Mouse (Mus musculus): ENCODE results near the gene Golim4. TPM values are rescaled to one million over a fixed set of nuclear protein-coding genes. Genes with fewer than 3 reads are reported as not detected.

The Golim4 gene
- polyA plus RNA-seq, 1 experiment from 2014 or later = 39.7 TPM

- 63% methylated on average over 2 of the region's 2 CpGs for WGBS
- peaks cover 4% of the 10 kb centered on the region for H3K9me3 ChIP-seq (replicated peaks; ENCODE audit: control insufficient read depth, low read length)
These were observed 26.0 kb downstream of the Golim4 start for GRCm38 (mm10) chr3:75930659-75931225.

GRCm38 (mm10) chr3:75929926-75930548 lies 26.7 kb downstream of the Golim4 start:
- no peak overlapping the region for H3K27ac ChIP-seq (ENCODE audit: low read length)
- no peak overlapping the region for H3K9ac ChIP-seq (ENCODE audit: low read length)
- H3K36me3 ChIP-seq (ENCODE audit: control insufficient read depth, insufficient read depth) = peaks cover 3% of the 10 kb centered on the region
- H3K4me2 ChIP-seq (ENCODE audit: low read depth, low read length) = no peak overlapping the region
- H3K4me1 ChIP-seq (ENCODE audit: control insufficient read depth, insufficient read depth, low read length) = peaks cover 14% of the 10 kb centered on the region
- H3K9me3 ChIP-seq (replicated peaks; ENCODE audit: control insufficient read depth, low read length) = peaks cover 4% of the 10 kb centered on the region
- no peaks in the 10 kb centered on the region for H3K27me3 ChIP-seq (ENCODE audit: control insufficient read depth, insufficient read depth, low read length)
- no peak for ATAC-seq (replicated peaks; ENCODE audit: extremely low read depth, insufficient read depth, low FRiP score)
- H3K4me3 ChIP-seq (ENCODE audit: low read length) = no peak overlapping the region
- 78% methylated on average over 7 of the region's 7 CpGs for WGBS

More at GRCm38 (mm10) chr3:75930659-75931225, 26.0 kb downstream of the Golim4 start:
- H3K27ac ChIP-seq (ENCODE audit: low read length) = no peak overlapping the region
- H3K27me3 ChIP-seq (ENCODE audit: control insufficient read depth, insufficient read depth, low read length) = no peaks in the 10 kb centered on the region
- no peak overlapping the region for H3K9ac ChIP-seq (ENCODE audit: low read length)
- ATAC-seq (replicated peaks; ENCODE audit: extremely low read depth, insufficient read depth, low FRiP score) = no peak
- no peak overlapping the region for H3K4me3 ChIP-seq (ENCODE audit: low read length)
- H3K4me2 ChIP-seq (ENCODE audit: low read depth, low read length) = no peak overlapping the region
- H3K36me3 ChIP-seq (ENCODE audit: control insufficient read depth, insufficient read depth) = peaks cover 3% of the 10 kb centered on the region
- H3K4me1 ChIP-seq (ENCODE audit: control insufficient read depth, insufficient read depth, low read length) = peaks cover 9% of the 10 kb centered on the region

GRCm38 (mm10) chr3:75926327-75926726 lies 30.4 kb downstream of the Golim4 start:
- Histone ChIP-seq H3K27ac (ENCODE audit: low read length) (peak overlapping the region; percentile 31; the same call in 1 of the 2 replicates), H3K27me3 (ENCODE audit: control insufficient read depth, insufficient read depth, low read length) (no peaks in the 10 kb centered on the region), H3K4me2 (ENCODE audit: low read depth, low read length) (no peak overlapping the region), H3K9ac (ENCODE audit: low read length) (no peak overlapping the region), H3K4me1 (ENCODE audit: control insufficient read depth, insufficient read depth, low read length) (peaks cover 21% of the 10 kb centered on the region), H3K4me3 (ENCODE audit: low read length) (no peak overlapping the region), H3K36me3 (ENCODE audit: control insufficient read depth, insufficient read depth) (no peaks in the 10 kb centered on the region), H3K9me3 (replicated peaks; ENCODE audit: control insufficient read depth, low read length) (no peaks in the 10 kb centered on the region)
- ATAC-seq (replicated peaks; ENCODE audit: extremely low read depth, insufficient read depth, low FRiP score) = no peak
- WGBS = 78% methylated on average over 3 of the region's 3 CpGs

- H3K27ac ChIP-seq (ENCODE audit: low read length) = no peak overlapping the region
- ATAC-seq (replicated peaks; ENCODE audit: extremely low read depth, insufficient read depth, low FRiP score) = no peak
- H3K4me1 ChIP-seq (ENCODE audit: control insufficient read depth, insufficient read depth, low read length) = peaks cover 31% of the 10 kb centered on the region
- no peaks in the 10 kb centered on the region for H3K9me3 ChIP-seq (replicated peaks; ENCODE audit: control insufficient read depth, low read length)
- no peaks in the 10 kb centered on the region for H3K36me3 ChIP-seq (ENCODE audit: control insufficient read depth, insufficient read depth)
- H3K9ac ChIP-seq (ENCODE audit: low read length) = no peak overlapping the region
- WGBS = 64% methylated on average over 2 of the region's 2 CpGs
- no peak overlapping the region for H3K4me2 ChIP-seq (ENCODE audit: low read depth, low read length)
- H3K4me3 ChIP-seq (ENCODE audit: low read length) = no peak overlapping the region
- H3K27me3 ChIP-seq (ENCODE audit: control insufficient read depth, insufficient read depth, low read length) = no peaks in the 10 kb centered on the region
These were observed 31.6 kb downstream of the Golim4 start for GRCm38 (mm10) chr3:75925123-75925522.

- Histone ChIP-seq H3K9ac (ENCODE audit: low read length) (no peak overlapping the region), H3K27ac (ENCODE audit: low read length) (peak overlapping the region; percentile 16; the same call in 1 of the 2 replicates), H3K27me3 (ENCODE audit: control insufficient read depth, insufficient read depth, low read length) (no peaks in the 10 kb centered on the region), H3K9me3 (replicated peaks; ENCODE audit: control insufficient read depth, low read length) (no peaks in the 10 kb centered on the region), H3K4me2 (ENCODE audit: low read depth, low read length) (peak overlapping the region; percentile 40), H3K36me3 (ENCODE audit: control insufficient read depth, insufficient read depth) (no peaks in the 10 kb centered on the region), H3K4me3 (ENCODE audit: low read length) (0 out of 2 replicates have a peak overlapping the region, but pooled peaks have one; percentile 9), H3K4me1 (ENCODE audit: control insufficient read depth, insufficient read depth, low read length) (peaks cover 25% of the 10 kb centered on the region)
- WGBS = 52% methylated on average over 17 of the region's 17 CpGs
- peak; percentile 79 for ATAC-seq (replicated peaks; ENCODE audit: extremely low read depth, insufficient read depth, low FRiP score)
These were observed 38.8 kb downstream of the Golim4 start for GRCm38 (mm10) chr3:75917770-75918503.

GRCm38 (mm10) chr3:75912786-75913185 lies 44.0 kb downstream of the Golim4 start:
- Histone ChIP-seq H3K9ac (ENCODE audit: low read length) (no peak overlapping the region), H3K27ac (ENCODE audit: low read length) (no peak overlapping the region), H3K4me2 (ENCODE audit: low read depth, low read length) (no peak overlapping the region), H3K9me3 (replicated peaks; ENCODE audit: control insufficient read depth, low read length) (no peaks in the 10 kb centered on the region), H3K27me3 (ENCODE audit: control insufficient read depth, insufficient read depth, low read length) (no peaks in the 10 kb centered on the region), H3K36me3 (ENCODE audit: control insufficient read depth, insufficient read depth) (no peaks in the 10 kb centered on the region), H3K4me1 (ENCODE audit: control insufficient read depth, insufficient read depth, low read length) (peaks cover 11% of the 10 kb centered on the region), H3K4me3 (ENCODE audit: low read length) (no peak overlapping the region)
- ATAC-seq (replicated peaks; ENCODE audit: extremely low read depth, insufficient read depth, low FRiP score) = no peak
- 75% methylated on average over 4 of the region's 4 CpGs for WGBS

GRCm38 (mm10) chr3:75910768-75911167 lies 46.0 kb downstream of the Golim4 start:
- no peak for ATAC-seq (replicated peaks; ENCODE audit: extremely low read depth, insufficient read depth, low FRiP score)
- no peak overlapping the region for H3K27ac ChIP-seq (ENCODE audit: low read length)
- H3K27me3 ChIP-seq (ENCODE audit: control insufficient read depth, insufficient read depth, low read length) = no peaks in the 10 kb centered on the region
- H3K4me1 ChIP-seq (ENCODE audit: control insufficient read depth, insufficient read depth, low read length) = peaks cover 8% of the 10 kb centered on the region; the same call in 1 of the 2 replicates
- H3K4me2 ChIP-seq (ENCODE audit: low read depth, low read length) = no peak overlapping the region
- peaks cover 6% of the 10 kb centered on the region; the same call in 1 of the 2 replicates for H3K36me3 ChIP-seq (ENCODE audit: control insufficient read depth, insufficient read depth)
- no peak overlapping the region for H3K9ac ChIP-seq (ENCODE audit: low read length)
- no peak overlapping the region for H3K4me3 ChIP-seq (ENCODE audit: low read length)
- H3K9me3 ChIP-seq (replicated peaks; ENCODE audit: control insufficient read depth, low read length) = no peaks in the 10 kb centered on the region

- Histone ChIP-seq H3K9ac (ENCODE audit: low read length) (no peak overlapping the region), H3K36me3 (ENCODE audit: control insufficient read depth, insufficient read depth) (peaks cover 6% of the 10 kb centered on the region; the same call in 1 of the 2 replicates), H3K27me3 (ENCODE audit: control insufficient read depth, insufficient read depth, low read length) (no peaks in the 10 kb centered on the region), H3K4me3 (ENCODE audit: low read length) (no peak overlapping the region), H3K27ac (ENCODE audit: low read length) (no peak overlapping the region; the same call in 1 of the 2 replicates), H3K4me1 (ENCODE audit: control insufficient read depth, insufficient read depth, low read length) (peaks cover 8% of the 10 kb centered on the region; the same call in 1 of the 2 replicates), H3K9me3 (replicated peaks; ENCODE audit: control insufficient read depth, low read length) (no peaks in the 10 kb centered on the region), H3K4me2 (ENCODE audit: low read depth, low read length) (no peak overlapping the region)
- whole genome bisulfite sequencing = 10% methylated on average over 4 of the region's 4 CpGs
- ATAC-seq (replicated peaks; ENCODE audit: extremely low read depth, insufficient read depth, low FRiP score) = peak; percentile 37; the same call in 1 of the 2 replicates
These were observed 46.5 kb downstream of the Golim4 start for GRCm38 (mm10) chr3:75910257-75910656.
